Mouse (Mus musculus): Measurements from ENCODE around the gene Pou3f3. TPM values are rescaled to one million over a fixed set of nuclear protein-coding genes. Genes with fewer than 3 reads are reported as not detected.

Gene Pou3f3
- total RNA-seq, 2 experiments from 2014 or later = not detected

DNA sequence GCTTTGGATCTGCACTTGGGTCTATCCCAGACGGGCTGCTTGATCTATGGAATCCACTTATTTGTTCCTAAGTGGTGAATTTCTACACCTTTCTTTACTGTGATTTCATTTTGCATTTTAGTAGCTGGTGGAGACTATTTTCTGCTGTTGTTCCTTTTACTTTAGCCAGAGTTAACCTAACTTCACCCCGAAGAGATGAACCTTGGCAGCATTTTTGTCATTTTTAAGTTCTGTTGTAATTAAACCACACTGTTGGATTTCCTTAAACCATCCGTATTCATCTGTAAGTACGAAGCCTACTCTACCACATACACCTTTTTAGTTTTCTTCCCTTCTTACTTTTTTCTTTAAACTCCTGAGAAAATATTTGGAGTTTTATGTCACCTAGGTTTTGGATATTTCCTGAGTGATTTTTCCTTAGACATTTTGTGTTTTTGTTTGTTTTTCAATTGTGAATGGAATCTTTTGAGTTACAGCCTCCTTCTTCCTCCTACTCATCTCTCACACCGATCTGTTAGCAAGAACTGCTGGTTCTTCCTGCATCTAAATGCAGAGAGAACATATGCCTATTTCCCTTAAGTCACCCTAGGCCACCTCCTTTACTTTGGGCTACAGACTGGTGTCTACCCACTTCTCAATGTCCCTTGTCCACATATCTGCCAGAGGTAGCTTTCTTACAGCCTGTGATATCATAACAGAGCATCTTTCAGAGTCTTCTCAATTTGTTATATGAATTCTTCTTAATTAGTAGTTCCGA is 54.1 kb downstream of the Pou3f3 start:
- no peak for ATAC-seq (replicated peaks; ENCODE audit: low FRiP score, poor library complexity, severe bottlenecking)

Other genes starting within 250 kb of the Pou3f3 start
- gene Mrps9, start 155.5 kb downstream of the Pou3f3 start, total RNA-seq (2015; ENCODE audit: low replicate concordance) = 11.2 and 11.7 TPM in 2 replicates
- gene Mrps9, start 155.5 kb downstream of the Pou3f3 start, total RNA-seq (2017; ENCODE audit: low replicate concordance) = 11.8 and 23.0 TPM in 2 replicates

Measured in erythroid progenitor cell, adult 5-6 weeks (primary cell).